In genomic region chr1:172514551-172515268, GRCm38 (mm10) we compare ENCODE assay signal across 9 mouse cellular contexts. TPM values are rescaled to one million over a fixed set of nuclear protein-coding genes. Genes with fewer than 3 reads are reported as not detected.
A peak's percentile ranks its signal among the peaks of the same experiment; 100 is the strongest.
DNase-seq lines count a peak whose midpoint lies in the region; ATAC-seq and TF ChIP-seq lines count a peak whose summit lies in the region.
"Had no signal": no experiment of that assay in that cellular context is flagged by ENCODE, and none has a peak within 500 bp of the region (broad histone marks: within the 10 kb centered on the region; RNA-seq: fewer than 3 reads in every experiment).

No protein-coding gene starts in this region.

- H3K4me2 ChIP-seq in lung, embryonic 16.5 days (ENCODE audit: low read depth, low read length): no peak overlapping the region
- peak overlapping the region; percentile 57; the same call in 1 of the 2 replicates for H3K4me2 ChIP-seq in liver, postnatal 0 days (ENCODE audit: low read depth, low read length)

- H3K27me3 ChIP-seq in lung, embryonic 16.5 days (ENCODE audit: control insufficient read depth, insufficient read depth, low read depth, low read length): no peaks in the 10 kb centered on the region
- no peaks in the 10 kb centered on the region for H3K27me3 ChIP-seq in heart, embryonic 10.5 days (ENCODE audit: insufficient read depth, poor library complexity, severe bottlenecking)
- H3K27me3 ChIP-seq in liver, postnatal 0 days (ENCODE audit: insufficient read depth, low read length): no peaks in the 10 kb centered on the region
- H3K27me3 ChIP-seq in forebrain, embryonic 10.5 days (ENCODE audit: poor library complexity, severe bottlenecking): peaks cover 11% of the 10 kb centered on the region; the same call in 1 of the 2 replicates

- intact Hi-C loops in left cerebral cortex, postnatal 14 days (cut with DNase I): no loop called here

- ATAC-seq in lung, embryonic 16.5 days (ENCODE audit: low read depth): no peak
- no peak for ATAC-seq in liver, postnatal 0 days

- peaks cover 41% of the 10 kb centered on the region for H3K4me1 ChIP-seq in lung, embryonic 16.5 days (replicated peaks; ENCODE audit: control insufficient read depth, insufficient read depth, low read length)
- peaks cover 41% of the 10 kb centered on the region for H3K4me1 ChIP-seq in heart, embryonic 10.5 days
- peaks cover 28% of the 10 kb centered on the region for H3K4me1 ChIP-seq in liver, postnatal 0 days (ENCODE audit: insufficient read depth)
- peaks cover 35% of the 10 kb centered on the region for H3K4me1 ChIP-seq in forebrain, embryonic 10.5 days

- H3K27ac ChIP-seq in lung, embryonic 16.5 days (ENCODE audit: low read length): peak overlapping the region; percentile 70
- H3K27ac ChIP-seq in heart, embryonic 10.5 days: peak overlapping the region; percentile 81
- peak overlapping the region; percentile 77 for H3K27ac ChIP-seq in liver, postnatal 0 days (ENCODE audit: low read depth)
- no peak overlapping the region for H3K27ac ChIP-seq in forebrain, embryonic 10.5 days
- H3K27ac ChIP-seq: liver, embryonic 14.5 days had no signal

- no peaks in the 10 kb centered on the region for H3K36me3 ChIP-seq in lung, embryonic 16.5 days (ENCODE audit: control insufficient read depth, insufficient read depth, low read length)
- no peaks in the 10 kb centered on the region for H3K36me3 ChIP-seq in heart, embryonic 10.5 days
- no peaks in the 10 kb centered on the region for H3K36me3 ChIP-seq in liver, postnatal 0 days (replicated peaks; ENCODE audit: insufficient read depth, low read length)
- no peaks in the 10 kb centered on the region for H3K36me3 ChIP-seq in forebrain, embryonic 10.5 days (replicated peaks)

- H3K4me3 ChIP-seq in lung, embryonic 16.5 days (ENCODE audit: low read length): no peak overlapping the region
- no peak overlapping the region for H3K4me3 ChIP-seq in heart, embryonic 10.5 days
- no peak overlapping the region for H3K4me3 ChIP-seq in liver, postnatal 0 days (ENCODE audit: low read depth, low read length)
- no peak overlapping the region for H3K4me3 ChIP-seq in forebrain, embryonic 10.5 days

- no peak for TF ChIP-seq EP300 in liver, postnatal 0 days (IDR thresholded peaks at IDR 0.05; ENCODE audit: low read depth)

- peaks cover 6% of the 10 kb centered on the region for H3K9me3 ChIP-seq in lung, embryonic 16.5 days (ENCODE audit: control insufficient read depth, low read length)
- peaks cover 3% of the 10 kb centered on the region; the same call in 1 of the 2 replicates for H3K9me3 ChIP-seq in heart, embryonic 10.5 days
- peaks cover 8% of the 10 kb centered on the region; the same call in 1 of the 2 replicates for H3K9me3 ChIP-seq in liver, postnatal 0 days (ENCODE audit: low read length)
- H3K9me3 ChIP-seq in forebrain, embryonic 10.5 days: peaks cover 9% of the 10 kb centered on the region

- WGBS in lung, embryonic 16.5 days: 58% methylated on average over 7 of the region's 7 CpGs
- WGBS in heart, embryonic 10.5 days: 72% methylated on average over 7 of the region's 7 CpGs
- 47% methylated on average over 7 of the region's 7 CpGs for WGBS in liver, postnatal 0 days (ENCODE audit: insufficient replicate concordance)
- 86% methylated on average over 7 of the region's 7 CpGs for WGBS in forebrain, embryonic 10.5 days

- TF ChIP-seq CTCF in liver, postnatal 0 days (IDR thresholded peaks at IDR 0.05; ENCODE audit: low read depth): no peak

- DNase-seq in lung, postnatal 10 days: no peak
- DNase-seq in heart, embryonic 10.5 days (ENCODE audit: low spot score): no peak
- DNase-seq in kidney, adult 9 months: peak; percentile 55
- no peak for DNase-seq in liver, postnatal 0 days
- no peak for DNase-seq in natural killer cell, adult 2 months (ENCODE audit: low spot score in 2 of 2)
- DNase-seq in left cerebral cortex, postnatal 14 days (ENCODE audit: low spot score in 2 of 2): no peak
- no peak for DNase-seq in forebrain, embryonic 10.5 days (ENCODE audit: extremely low spot score, low spot score)

- H3K9ac ChIP-seq in lung, embryonic 16.5 days (ENCODE audit: low read length): 0 out of 2 replicates have a peak overlapping the region, but pooled peaks have one; percentile 34
- H3K9ac ChIP-seq in liver, postnatal 0 days (replicated peaks): no peak overlapping the region
- H3K9ac ChIP-seq: liver, embryonic 14.5 days had no signal

RNA-seq across cellular contexts. Expression of gene Cfap45, which starts 5.9 kb away (rescaled TPM):
- 15.4 and 19.2 TPM in 2 replicates for polyA plus RNA-seq in lung, embryonic 16.5 days (2015; fragmentation: Nextera tagmentation; extraction: Ambion mirVana)
- 1.7 and 2.4 TPM in 2 replicates for polyA plus RNA-seq in heart, embryonic 10.5 days (2016; fragmentation: Nextera tagmentation; extraction: Ambion mirVana)
- 0.32 and 0.37 TPM in 2 replicates for polyA plus RNA-seq in liver, postnatal 0 days (2015; fragmentation: Nextera tagmentation; extraction: Ambion mirVana)
- total RNA-seq in left cerebral cortex, postnatal 14 days (2021): 1 to 10 TPM; 3.6 to 3.7 TPM
- 1.4 and 1.6 TPM in 2 replicates for polyA plus RNA-seq in forebrain, embryonic 10.5 days (2016; fragmentation: Nextera tagmentation; extraction: Ambion mirVana)

RNA-seq across cellular contexts. Expression of gene Tagln2, which starts 14.9 kb away (rescaled TPM):
- 662 and 695 TPM in 2 replicates for polyA plus RNA-seq in lung, embryonic 16.5 days (2015; fragmentation: Nextera tagmentation; extraction: Ambion mirVana)
- polyA plus RNA-seq in heart, embryonic 10.5 days (2016; fragmentation: Nextera tagmentation; extraction: Ambion mirVana): 276 and 315 TPM in 2 replicates
- 104 and 105 TPM in 2 replicates for polyA plus RNA-seq in liver, postnatal 0 days (2015; fragmentation: Nextera tagmentation; extraction: Ambion mirVana)
- 10 to 100 TPM; 12.3 to 15.1 TPM for total RNA-seq in left cerebral cortex, postnatal 14 days (2021)
- polyA plus RNA-seq in forebrain, embryonic 10.5 days (2016; fragmentation: Nextera tagmentation; extraction: Ambion mirVana): 69.7 and 71.1 TPM in 2 replicates

RNA-seq across cellular contexts. Expression of gene Igsf9, which starts 33.1 kb away (rescaled TPM):
- polyA plus RNA-seq in lung, embryonic 16.5 days (2015; fragmentation: Nextera tagmentation; extraction: Ambion mirVana): 17.4 and 20.4 TPM in 2 replicates
- 13.7 and 37.5 TPM in 2 replicates for polyA plus RNA-seq in heart, embryonic 10.5 days (2016; fragmentation: Nextera tagmentation; extraction: Ambion mirVana)
- 0.32 and 0.73 TPM in 2 replicates for polyA plus RNA-seq in liver, postnatal 0 days (2015; fragmentation: Nextera tagmentation; extraction: Ambion mirVana)
- total RNA-seq in left cerebral cortex, postnatal 14 days (2021): 10 to 100 TPM; 10.9 to 15.2 TPM
- 81.7 and 82.5 TPM in 2 replicates for polyA plus RNA-seq in forebrain, embryonic 10.5 days (2016; fragmentation: Nextera tagmentation; extraction: Ambion mirVana)

RNA-seq across cellular contexts. Expression of gene Slamf9, which starts 39.6 kb away (rescaled TPM):
- 0.57 and 0.64 TPM in 2 replicates for polyA plus RNA-seq in lung, embryonic 16.5 days (2015; fragmentation: Nextera tagmentation; extraction: Ambion mirVana)
- 0.92 and 1.1 TPM in 2 replicates for polyA plus RNA-seq in heart, embryonic 10.5 days (2016; fragmentation: Nextera tagmentation; extraction: Ambion mirVana)
- polyA plus RNA-seq in liver, postnatal 0 days (2015; fragmentation: Nextera tagmentation; extraction: Ambion mirVana): 1.1 and 1.5 TPM in 2 replicates
- total RNA-seq in left cerebral cortex, postnatal 14 days (2021): under 1 TPM; 0.53 to 0.93 TPM
- not detected in 2 replicates for polyA plus RNA-seq in forebrain, embryonic 10.5 days (2016; fragmentation: Nextera tagmentation; extraction: Ambion mirVana)

RNA-seq across cellular contexts. Expression of gene Vsig8, which starts 41.0 kb away (rescaled TPM):
- polyA plus RNA-seq in lung, embryonic 16.5 days (2015; fragmentation: Nextera tagmentation; extraction: Ambion mirVana): 0.11 and 0.34 TPM in 2 replicates
- 0.12 TPM in 1 of 2 replicates, not detected in the other for polyA plus RNA-seq in heart, embryonic 10.5 days (2016; fragmentation: Nextera tagmentation; extraction: Ambion mirVana)
- not detected in 2 replicates for polyA plus RNA-seq in liver, postnatal 0 days (2015; fragmentation: Nextera tagmentation; extraction: Ambion mirVana)
- under 1 TPM in 1 of 2 experiments, not detected in 1; 0.95 TPM for total RNA-seq in left cerebral cortex, postnatal 14 days (2021)
- polyA plus RNA-seq in forebrain, embryonic 10.5 days (2016; fragmentation: Nextera tagmentation; extraction: Ambion mirVana): 0.09 TPM in 1 of 2 replicates, not detected in the other
- polyA plus RNA-seq: liver, embryonic 14.5 days had no signal
